Mouse (Mus musculus): ENCODE measurements around the gene Hlf.

- TF ChIP-seq CTCF (IDR thresholded peaks at IDR 0.05) = no peak
- no peak for TF ChIP-seq EP300 (IDR thresholded peaks at IDR 0.05)
These were observed 44.9 kb downstream of the Hlf start for GRCm38 (mm10) chr11:90345746-90346145.

Data from lung, postnatal 0 days (tissue).